Mouse (Mus musculus): ENCODE measurements at regions not wholly inside any gene's neighbourhood (a gene's known extent, or its start where the extent isn't known, plus 50 kb on each side); places are given as distances from the start of the nearest gene placed in this dataset.
A peak's percentile ranks its signal among the peaks of the same experiment; 100 is the strongest.

DNA sequence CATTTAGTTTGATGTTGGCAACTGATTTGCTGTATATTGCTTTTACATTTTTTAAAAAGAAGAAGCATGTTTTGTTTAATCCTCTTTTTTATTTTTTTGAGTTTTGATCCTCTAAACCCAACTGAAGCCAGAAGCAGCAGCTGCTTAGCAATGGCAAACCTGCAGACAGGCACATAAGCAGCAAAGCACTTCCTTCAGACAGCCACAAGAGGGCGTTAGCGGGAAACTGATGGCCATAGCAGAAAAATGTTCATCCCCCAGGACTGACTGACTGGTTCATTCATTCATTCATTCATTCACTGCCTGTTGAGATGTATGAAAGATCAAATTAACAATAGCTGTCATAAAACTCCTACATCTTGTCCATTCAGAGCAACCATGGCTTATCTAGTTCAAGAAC is 92.3 kb downstream of the Setd4 start:
- no peak overlapping the region for H3K9ac ChIP-seq (ENCODE audit: low read depth, low read length)
- H3K4me3 ChIP-seq (ENCODE audit: low read length) = no peak overlapping the region
- no peaks in the 10 kb centered on the region for H3K4me1 ChIP-seq (ENCODE audit: control insufficient read depth, insufficient read depth, low read length)
- peaks cover 3% of the 10 kb centered on the region; the same call in 1 of the 2 replicates for H3K9me3 ChIP-seq (ENCODE audit: control insufficient read depth, low read length)
- no peaks in the 10 kb centered on the region for H3K27me3 ChIP-seq (ENCODE audit: control insufficient read depth, insufficient read depth, low read length)
- no peaks in the 10 kb centered on the region for H3K36me3 ChIP-seq (ENCODE audit: control insufficient read depth, insufficient read depth, low read length)
- no peak overlapping the region for H3K27ac ChIP-seq (ENCODE audit: low read depth, low read length)
- 2% methylated on average over 2 of the region's 2 CpGs for WGBS
- ATAC-seq (ENCODE audit: low FRiP score, low TSS enrichment) = no peak
- no peak overlapping the region for H3K4me2 ChIP-seq (replicated peaks; ENCODE audit: low read depth, low read length)

DNA sequence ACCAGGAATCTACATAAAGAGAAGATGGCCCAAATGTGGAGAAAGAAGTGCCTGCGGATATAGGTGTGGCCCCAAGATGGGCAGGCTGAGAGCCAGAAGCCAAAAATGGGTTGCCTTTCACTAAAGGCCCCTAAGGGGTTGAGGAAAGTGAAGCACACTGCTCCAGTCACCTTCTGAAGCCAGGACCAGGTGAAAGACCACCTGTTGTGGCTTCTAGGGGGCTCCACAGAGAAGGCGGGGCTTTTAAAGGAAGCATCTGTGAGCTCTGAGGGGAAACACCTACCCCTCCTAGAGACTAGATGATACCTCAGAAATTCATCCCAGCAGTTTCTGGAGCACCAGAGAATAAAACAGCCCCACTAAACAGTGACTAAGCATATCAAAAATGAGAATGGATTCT is 105.1 kb downstream of the Setd4 start:
- 93% methylated on average over 2 of the region's 2 CpGs for WGBS
- H3K27ac ChIP-seq (ENCODE audit: low read depth, low read length) = no peak overlapping the region
- ATAC-seq (ENCODE audit: low FRiP score, low TSS enrichment) = no peak

DNA sequence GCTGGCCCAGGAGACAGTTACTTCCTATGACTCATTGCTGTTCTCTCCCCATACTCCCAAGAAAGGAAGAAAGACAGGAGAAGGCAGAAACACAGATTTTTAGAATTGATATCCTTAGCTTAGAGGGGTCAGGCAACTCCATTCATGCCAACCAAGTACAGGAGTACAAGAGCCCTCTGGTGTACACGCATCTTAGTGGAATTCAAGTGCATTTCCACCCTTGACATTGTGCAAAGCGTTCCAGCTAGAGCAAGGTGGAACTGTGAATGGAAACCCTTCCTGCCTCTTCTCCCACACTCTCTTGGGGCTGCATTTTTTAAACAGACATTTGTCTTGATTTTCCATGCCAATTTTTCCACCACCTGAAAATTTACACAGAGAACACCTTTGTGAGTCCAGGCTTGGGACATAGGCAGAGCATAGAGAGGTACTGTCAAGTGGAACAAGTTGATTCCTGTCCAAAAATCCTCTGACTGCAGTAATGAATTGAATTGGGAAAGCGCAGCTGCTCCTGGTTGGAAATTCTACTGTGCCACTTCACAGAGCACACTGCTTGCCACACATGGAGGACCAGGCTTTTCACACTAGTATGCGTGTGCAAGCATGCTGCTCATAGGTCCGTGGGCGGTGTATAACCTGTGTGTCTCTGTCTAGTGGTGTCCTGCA is 110.4 kb downstream of the Setd4 start:
- no peak for ATAC-seq (ENCODE audit: low FRiP score, low TSS enrichment)
- 85% methylated on average over 6 of the region's 6 CpGs for WGBS
- H3K27me3 ChIP-seq (ENCODE audit: control insufficient read depth, insufficient read depth, low read length) = no peaks in the 10 kb centered on the region
- H3K9me3 ChIP-seq (ENCODE audit: control insufficient read depth, low read length) = 0 out of 2 replicates have a peak, but pooled peaks cover 2% of the 10 kb centered on the region
- no peak overlapping the region for H3K4me3 ChIP-seq (ENCODE audit: low read length)
- H3K27ac ChIP-seq (ENCODE audit: low read depth, low read length) = no peak overlapping the region
- H3K4me1 ChIP-seq (ENCODE audit: control insufficient read depth, insufficient read depth, low read length) = no peaks in the 10 kb centered on the region
- no peaks in the 10 kb centered on the region for H3K36me3 ChIP-seq (ENCODE audit: control insufficient read depth, insufficient read depth, low read length)
- H3K4me2 ChIP-seq (replicated peaks; ENCODE audit: low read depth, low read length) = no peak overlapping the region
- H3K9ac ChIP-seq (ENCODE audit: low read depth, low read length) = no peak overlapping the region

More for the DNA sequence above, 105.1 kb downstream of the Setd4 start:
- H3K27me3 ChIP-seq (ENCODE audit: control insufficient read depth, insufficient read depth, low read length) = no peaks in the 10 kb centered on the region
- H3K36me3 ChIP-seq (ENCODE audit: control insufficient read depth, insufficient read depth, low read length) = no peaks in the 10 kb centered on the region
- no peaks in the 10 kb centered on the region for H3K4me1 ChIP-seq (ENCODE audit: control insufficient read depth, insufficient read depth, low read length)
- H3K9ac ChIP-seq (ENCODE audit: low read depth, low read length) = no peak overlapping the region
- H3K4me3 ChIP-seq (ENCODE audit: low read length) = no peak overlapping the region
- peaks cover 9% of the 10 kb centered on the region; the same call in 1 of the 2 replicates for H3K9me3 ChIP-seq (ENCODE audit: control insufficient read depth, low read length)
- no peak overlapping the region for H3K4me2 ChIP-seq (replicated peaks; ENCODE audit: low read depth, low read length)

DNA sequence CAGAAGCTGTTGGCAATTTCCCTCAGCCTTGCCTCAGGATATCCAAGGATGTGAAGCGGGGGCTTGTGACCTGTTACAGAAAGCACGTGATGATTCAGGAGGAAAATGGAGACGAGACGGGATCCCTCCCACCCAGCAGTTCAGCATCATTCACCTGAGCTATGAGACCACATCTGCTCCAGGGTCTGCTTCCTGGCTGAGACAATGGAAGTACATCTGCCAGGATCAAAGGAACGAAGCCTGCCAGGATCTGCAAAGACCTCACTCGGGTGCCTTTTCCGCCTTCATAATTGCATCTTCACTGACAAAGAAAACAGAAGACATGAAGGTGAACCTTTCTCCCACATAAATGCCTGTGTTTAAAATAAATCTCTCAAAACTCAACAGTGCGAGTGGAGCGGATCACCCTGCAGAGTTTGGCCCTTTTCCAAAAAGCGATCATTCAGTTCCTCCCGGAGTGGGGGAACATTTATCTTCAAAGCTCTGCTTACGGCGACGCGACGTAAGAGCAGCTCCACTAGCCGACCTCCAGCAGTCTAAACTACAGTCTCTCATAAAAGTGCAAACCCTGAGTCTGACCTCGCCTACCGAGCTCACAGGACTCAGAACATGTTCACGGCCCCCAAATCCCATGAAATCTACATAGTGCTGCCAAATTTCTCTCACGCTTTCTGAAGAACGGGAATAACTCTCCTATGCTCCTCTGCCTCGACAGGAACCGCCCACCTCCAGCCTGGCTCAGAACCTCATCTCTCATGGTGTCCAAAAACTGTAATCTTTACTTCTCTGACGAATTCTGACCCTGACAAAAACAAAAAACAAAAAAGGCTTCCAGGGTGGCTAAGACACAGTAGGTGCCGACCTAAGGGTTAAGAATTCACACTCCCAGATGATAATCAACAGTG is 117.0 kb downstream of the Setd4 start:
- no peaks in the 10 kb centered on the region for H3K9me3 ChIP-seq (ENCODE audit: control insufficient read depth, low read length)
- H3K4me2 ChIP-seq (replicated peaks; ENCODE audit: low read depth, low read length) = peak overlapping the region; percentile 22; the same call in 1 of the 2 replicates
- peak; percentile 60; the same call in 1 of the 2 replicates for ATAC-seq (ENCODE audit: low FRiP score, low TSS enrichment)
- H3K4me1 ChIP-seq (ENCODE audit: control insufficient read depth, insufficient read depth, low read length) = no peaks in the 10 kb centered on the region
- no peaks in the 10 kb centered on the region for H3K27me3 ChIP-seq (ENCODE audit: control insufficient read depth, insufficient read depth, low read length)
- no peak overlapping the region for H3K9ac ChIP-seq (ENCODE audit: low read depth, low read length)
- no peaks in the 10 kb centered on the region for H3K36me3 ChIP-seq (ENCODE audit: control insufficient read depth, insufficient read depth, low read length)
- WGBS = 36% methylated on average over 26 of the region's 26 CpGs
- no peak overlapping the region for H3K27ac ChIP-seq (ENCODE audit: low read depth, low read length)
- H3K4me3 ChIP-seq (ENCODE audit: low read length) = peak overlapping the region; percentile 3; the same call in 1 of the 2 replicates

DNA sequence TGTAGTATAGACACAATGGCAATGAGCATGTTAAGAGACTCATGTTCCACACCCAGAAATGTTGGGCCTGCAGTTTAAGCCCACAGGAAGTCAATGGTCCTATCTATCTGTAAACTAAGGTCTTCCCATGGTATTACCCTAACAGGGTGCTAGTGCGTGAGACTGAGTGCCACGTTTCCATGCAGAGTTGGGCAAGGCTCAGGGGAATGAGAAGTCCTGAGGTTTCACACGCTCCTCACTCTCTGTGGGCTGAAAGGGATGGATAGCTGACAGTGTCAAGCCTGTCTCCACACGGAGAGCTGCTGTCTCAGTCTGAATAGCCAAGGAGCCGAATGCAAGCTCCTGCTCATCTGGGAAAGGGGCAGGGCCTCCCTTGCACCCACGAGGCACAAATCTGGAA is 133.9 kb downstream of the Setd4 start:
- no peaks in the 10 kb centered on the region; the same call in 1 of the 2 replicates for H3K27me3 ChIP-seq (ENCODE audit: control insufficient read depth, insufficient read depth, low read length)
- H3K4me2 ChIP-seq (replicated peaks; ENCODE audit: low read depth, low read length) = no peak overlapping the region
- no peak overlapping the region for H3K27ac ChIP-seq (ENCODE audit: low read depth, low read length)
- ATAC-seq (ENCODE audit: low FRiP score, low TSS enrichment) = no peak
- peaks cover 9% of the 10 kb centered on the region; the same call in 1 of the 2 replicates for H3K9me3 ChIP-seq (ENCODE audit: control insufficient read depth, low read length)
- 90% methylated on average over 6 of the region's 6 CpGs for WGBS
- H3K9ac ChIP-seq (ENCODE audit: low read depth, low read length) = no peak overlapping the region
- no peak overlapping the region for H3K4me3 ChIP-seq (ENCODE audit: low read length)
- no peaks in the 10 kb centered on the region for H3K4me1 ChIP-seq (ENCODE audit: control insufficient read depth, insufficient read depth, low read length)
- no peaks in the 10 kb centered on the region for H3K36me3 ChIP-seq (ENCODE audit: control insufficient read depth, insufficient read depth, low read length)

DNA sequence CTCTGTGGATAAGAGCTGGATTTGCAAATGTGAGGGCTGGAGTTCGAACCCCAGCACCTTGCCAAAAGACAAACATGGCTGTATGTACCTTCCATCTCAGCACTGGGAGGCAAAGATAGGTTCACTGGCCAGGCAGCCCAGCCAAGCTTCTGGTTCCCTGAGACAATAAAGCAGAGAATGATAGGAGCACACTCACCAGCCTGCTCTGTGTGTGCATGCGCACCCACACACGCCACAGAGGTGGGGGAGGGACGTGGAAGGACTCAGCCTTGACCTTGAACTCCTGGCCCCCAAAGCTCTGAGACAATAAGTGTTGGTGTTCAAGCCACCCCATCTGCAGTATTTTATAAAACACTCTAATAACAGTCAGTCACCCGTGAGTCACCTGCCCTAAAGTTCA is 138.1 kb downstream of the Setd4 start:
- Histone ChIP-seq H3K9me3 (ENCODE audit: control insufficient read depth, low read length) (no peaks in the 10 kb centered on the region), H3K27me3 (ENCODE audit: control insufficient read depth, insufficient read depth, low read length) (no peaks in the 10 kb centered on the region), H3K9ac (ENCODE audit: low read depth, low read length) (no peak overlapping the region), H3K36me3 (ENCODE audit: control insufficient read depth, insufficient read depth, low read length) (no peaks in the 10 kb centered on the region), H3K4me1 (ENCODE audit: control insufficient read depth, insufficient read depth, low read length) (no peaks in the 10 kb centered on the region), H3K27ac (ENCODE audit: low read depth, low read length) (no peak overlapping the region), H3K4me2 (replicated peaks; ENCODE audit: low read depth, low read length) (no peak overlapping the region), H3K4me3 (ENCODE audit: low read length) (no peak overlapping the region)
- WGBS = 70% methylated on average over 5 of the region's 5 CpGs
- ATAC-seq (ENCODE audit: low FRiP score, low TSS enrichment) = no peak

DNA sequence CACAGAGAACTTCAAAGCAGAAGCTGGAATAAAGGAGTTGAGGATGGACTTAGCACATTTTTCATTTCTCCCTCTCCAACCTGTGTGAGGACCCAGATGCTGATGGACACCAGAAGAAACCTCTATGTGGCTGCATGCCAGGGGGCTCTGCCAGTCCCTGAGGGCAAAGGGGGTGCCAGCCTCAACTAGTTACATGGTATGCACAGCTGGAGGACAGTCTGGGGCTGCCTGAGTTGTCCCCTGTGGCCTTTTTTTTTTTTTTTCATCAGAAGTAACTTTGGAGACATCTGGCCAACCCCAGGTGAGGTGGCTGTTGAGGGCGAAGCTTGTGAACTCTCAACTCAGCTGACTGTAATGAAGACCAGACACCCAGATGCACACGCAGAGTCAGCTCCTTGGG is 139.0 kb downstream of the Setd4 start:
- H3K4me1 ChIP-seq (ENCODE audit: control insufficient read depth, insufficient read depth, low read length) = no peaks in the 10 kb centered on the region
- no peak overlapping the region for H3K27ac ChIP-seq (ENCODE audit: low read depth, low read length)
- H3K9ac ChIP-seq (ENCODE audit: low read depth, low read length) = no peak overlapping the region
- no peak overlapping the region for H3K4me3 ChIP-seq (ENCODE audit: low read length)
- no peaks in the 10 kb centered on the region for H3K36me3 ChIP-seq (ENCODE audit: control insufficient read depth, insufficient read depth, low read length)
- no peak for ATAC-seq (ENCODE audit: low FRiP score, low TSS enrichment)
- no peaks in the 10 kb centered on the region for H3K9me3 ChIP-seq (ENCODE audit: control insufficient read depth, low read length)
- H3K27me3 ChIP-seq (ENCODE audit: control insufficient read depth, insufficient read depth, low read length) = no peaks in the 10 kb centered on the region
- H3K4me2 ChIP-seq (replicated peaks; ENCODE audit: low read depth, low read length) = no peak overlapping the region
- 68% methylated on average over 2 of the region's 2 CpGs for WGBS

DNA sequence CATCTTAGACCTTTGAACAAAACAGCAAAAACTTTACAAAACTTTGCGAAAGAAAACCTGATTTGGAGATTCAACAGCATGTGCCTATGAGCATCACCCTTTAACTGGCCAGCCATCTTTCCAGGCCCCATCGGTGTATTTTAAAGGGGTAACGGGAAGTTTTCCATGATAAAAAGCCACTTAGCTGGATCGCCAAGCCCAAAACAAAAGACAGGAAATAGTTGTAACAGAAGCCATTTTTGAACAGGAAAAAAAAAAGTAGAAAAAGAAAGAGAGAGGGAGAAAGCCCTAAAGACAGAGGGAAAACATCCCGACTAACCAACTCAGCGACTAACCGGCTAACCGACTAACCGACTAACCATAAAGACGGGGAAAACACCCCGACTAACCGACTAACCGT is 140.5 kb downstream of the Setd4 start:
- no peaks in the 10 kb centered on the region for H3K9me3 ChIP-seq (ENCODE audit: control insufficient read depth, low read length)
- H3K4me2 ChIP-seq (replicated peaks; ENCODE audit: low read depth, low read length) = no peak overlapping the region
- no peaks in the 10 kb centered on the region for H3K36me3 ChIP-seq (ENCODE audit: control insufficient read depth, insufficient read depth, low read length)
- H3K27ac ChIP-seq (ENCODE audit: low read depth, low read length) = no peak overlapping the region
- peaks cover 10% of the 10 kb centered on the region; the same call in 1 of the 2 replicates for H3K4me1 ChIP-seq (ENCODE audit: control insufficient read depth, insufficient read depth, low read length)
- H3K9ac ChIP-seq (ENCODE audit: low read depth, low read length) = no peak overlapping the region
- ATAC-seq (ENCODE audit: low FRiP score, low TSS enrichment) = no peak
- H3K4me3 ChIP-seq (ENCODE audit: low read length) = no peak overlapping the region
- WGBS = 90% methylated on average over 13 of the region's 13 CpGs
- H3K27me3 ChIP-seq (ENCODE audit: control insufficient read depth, insufficient read depth, low read length) = no peaks in the 10 kb centered on the region

DNA sequence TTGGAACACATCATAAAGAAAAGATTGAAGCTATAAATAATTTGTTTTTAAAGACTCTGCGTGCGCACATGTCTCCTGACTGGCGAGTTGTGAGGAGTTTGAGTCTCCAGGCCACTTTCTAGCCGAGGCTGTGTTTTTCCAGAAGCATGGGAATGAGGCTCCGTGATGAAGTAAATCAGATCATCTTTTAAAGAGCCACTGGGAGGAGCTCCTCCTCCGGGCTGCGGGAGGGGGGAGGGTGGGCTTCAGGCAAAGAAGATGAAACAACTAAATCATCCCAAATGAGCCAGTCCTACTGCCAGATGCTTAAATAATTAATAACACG is 141.6 kb downstream of the Setd4 start:
- no peak overlapping the region for H3K4me3 ChIP-seq (ENCODE audit: low read length)
- ATAC-seq (ENCODE audit: low FRiP score, low TSS enrichment) = no peak; the same call in 1 of the 2 replicates
- no peaks in the 10 kb centered on the region for H3K36me3 ChIP-seq (ENCODE audit: control insufficient read depth, insufficient read depth, low read length)
- no peak overlapping the region for H3K9ac ChIP-seq (ENCODE audit: low read depth, low read length)
- no peaks in the 10 kb centered on the region for H3K27me3 ChIP-seq (ENCODE audit: control insufficient read depth, insufficient read depth, low read length)
- 19% methylated on average over 8 of the region's 8 CpGs for WGBS
- peaks cover 10% of the 10 kb centered on the region; the same call in 1 of the 2 replicates for H3K4me1 ChIP-seq (ENCODE audit: control insufficient read depth, insufficient read depth, low read length)
- no peak overlapping the region for H3K4me2 ChIP-seq (replicated peaks; ENCODE audit: low read depth, low read length)
- no peaks in the 10 kb centered on the region for H3K9me3 ChIP-seq (ENCODE audit: control insufficient read depth, low read length)
- H3K27ac ChIP-seq (ENCODE audit: low read depth, low read length) = no peak overlapping the region
